Mouse (Mus musculus): Measurements from ENCODE around the gene Kcnj12. TPM values are rescaled to one million over a fixed set of nuclear protein-coding genes. Genes with fewer than 3 reads are reported as not detected.

The Kcnj12 gene
- polyA plus RNA-seq (2015; fragmentation: Nextera tagmentation; extraction: Ambion mirVana): 0.17 and 0.24 TPM in 2 replicates

- Histone ChIP-seq H3K4me2 (ENCODE audit: low read length) (peak within 1 kb of the TSS; percentile 92), H3K9ac (ENCODE audit: low read depth, low read length) (peak within 1 kb of the TSS; percentile 35), H3K27ac (no peak within 1 kb of the TSS), H3K36me3 (ENCODE audit: insufficient read depth, low read length) (no peaks in the 10 kb centered on the region), H3K4me3 (replicated peaks; ENCODE audit: low read depth, low read length) (peak within 1 kb of the TSS; percentile 50), H3K4me1 (replicated peaks; ENCODE audit: insufficient read depth, low read length) (peaks cover 6% of the 10 kb centered on the region; the same call in 1 of the 2 replicates), H3K27me3 (ENCODE audit: insufficient read depth, low read length) (peaks cover 46% of the 10 kb centered on the region), H3K9me3 (replicated peaks; ENCODE audit: low read length) (no peaks in the 10 kb centered on the region)
- no peak for DNase-seq (ENCODE audit: low spot score)
- no peak for ATAC-seq (replicated peaks; ENCODE audit: low FRiP score, low read depth)
- no peak for TF ChIP-seq CTCF (IDR thresholded peaks at IDR 0.05; ENCODE audit: low read depth)
- 1% methylated on average over 65 of the region's 81 CpGs for WGBS
Observed at GRCm38 (mm10) chr11:61022550-61023391, at the start of gene Kcnj12. Kcnj12 (plus strand) TSS chr11:61022564.

GRCm38 (mm10) chr11:60975097-60975496, 47.3 kb upstream of the Kcnj12 start:
- H3K4me2 ChIP-seq (ENCODE audit: low read length): no peak overlapping the region

GRCm38 (mm10) chr11:60976234-60976633, 46.1 kb upstream of the Kcnj12 start:
- Histone ChIP-seq H3K9ac (ENCODE audit: low read depth, low read length) (no peak overlapping the region), H3K4me3 (replicated peaks; ENCODE audit: low read depth, low read length) (no peak overlapping the region), H3K4me2 (ENCODE audit: low read length) (no peak overlapping the region), H3K36me3 (ENCODE audit: insufficient read depth, low read length) (no peaks in the 10 kb centered on the region), H3K27ac (no peak overlapping the region), H3K4me1 (replicated peaks; ENCODE audit: insufficient read depth, low read length) (no peaks in the 10 kb centered on the region), H3K27me3 (ENCODE audit: insufficient read depth, low read length) (no peaks in the 10 kb centered on the region), H3K9me3 (replicated peaks; ENCODE audit: low read length) (no peaks in the 10 kb centered on the region)
- WGBS: 88% methylated on average over 2 of the region's 2 CpGs
- ATAC-seq (replicated peaks; ENCODE audit: low FRiP score, low read depth) (no peak), DNase-seq (ENCODE audit: low spot score) (no peak)
- no peak for TF ChIP-seq CTCF (IDR thresholded peaks at IDR 0.05; ENCODE audit: low read depth)

More at GRCm38 (mm10) chr11:60975097-60975496, 47.3 kb upstream of the Kcnj12 start:
- Histone ChIP-seq H3K9me3 (replicated peaks; ENCODE audit: low read length) (no peaks in the 10 kb centered on the region), H3K4me3 (replicated peaks; ENCODE audit: low read depth, low read length) (no peak overlapping the region), H3K27ac (no peak overlapping the region), H3K4me1 (replicated peaks; ENCODE audit: insufficient read depth, low read length) (no peaks in the 10 kb centered on the region), H3K36me3 (ENCODE audit: insufficient read depth, low read length) (no peaks in the 10 kb centered on the region), H3K27me3 (ENCODE audit: insufficient read depth, low read length) (no peaks in the 10 kb centered on the region), H3K9ac (ENCODE audit: low read depth, low read length) (no peak overlapping the region)
- ATAC-seq (replicated peaks; ENCODE audit: low FRiP score, low read depth): no peak
- 70% methylated on average over 11 of the region's 11 CpGs for WGBS
- no peak for DNase-seq (ENCODE audit: low spot score)
- TF ChIP-seq CTCF (IDR thresholded peaks at IDR 0.05; ENCODE audit: low read depth): no peak

- H3K4me2 ChIP-seq (ENCODE audit: low read length): no peak overlapping the region
- whole genome bisulfite sequencing: 14% methylated on average over 8 of the region's 8 CpGs
- no peak overlapping the region for H3K4me3 ChIP-seq (replicated peaks; ENCODE audit: low read depth, low read length)
- H3K9me3 ChIP-seq (replicated peaks; ENCODE audit: low read length): no peaks in the 10 kb centered on the region
- H3K4me1 ChIP-seq (replicated peaks; ENCODE audit: insufficient read depth, low read length): no peaks in the 10 kb centered on the region
- DNase-seq (ENCODE audit: low spot score) (peak; percentile 52), ATAC-seq (replicated peaks; ENCODE audit: low FRiP score, low read depth) (no peak)
- H3K9ac ChIP-seq (ENCODE audit: low read depth, low read length): no peak overlapping the region
- H3K27me3 ChIP-seq (ENCODE audit: insufficient read depth, low read length): no peaks in the 10 kb centered on the region
- no peaks in the 10 kb centered on the region for H3K36me3 ChIP-seq (ENCODE audit: insufficient read depth, low read length)
- peak; percentile 52 for TF ChIP-seq CTCF (IDR thresholded peaks at IDR 0.05; ENCODE audit: low read depth)
- no peak overlapping the region for H3K27ac ChIP-seq
Observed at GRCm38 (mm10) chr11:60976742-60977141, 45.6 kb upstream of the Kcnj12 start.

- DNase-seq (ENCODE audit: low spot score) (no peak), ATAC-seq (replicated peaks; ENCODE audit: low FRiP score, low read depth) (peak; percentile 21; the same call in 1 of the 2 replicates)
- no peaks in the 10 kb centered on the region for H3K36me3 ChIP-seq (ENCODE audit: insufficient read depth, low read length)
- no peaks in the 10 kb centered on the region for H3K4me1 ChIP-seq (replicated peaks; ENCODE audit: insufficient read depth, low read length)
- no peak overlapping the region for H3K4me2 ChIP-seq (ENCODE audit: low read length)
- WGBS: 45% methylated on average over 3 of the region's 3 CpGs
- TF ChIP-seq CTCF (IDR thresholded peaks at IDR 0.05; ENCODE audit: low read depth): no peak
- H3K9me3 ChIP-seq (replicated peaks; ENCODE audit: low read length): no peaks in the 10 kb centered on the region
- H3K9ac ChIP-seq (ENCODE audit: low read depth, low read length): no peak overlapping the region
- H3K27me3 ChIP-seq (ENCODE audit: insufficient read depth, low read length): no peaks in the 10 kb centered on the region
- H3K27ac ChIP-seq: no peak overlapping the region
- no peak overlapping the region for H3K4me3 ChIP-seq (replicated peaks; ENCODE audit: low read depth, low read length)
Observed at GRCm38 (mm10) chr11:60977153-60977552, 45.2 kb upstream of the Kcnj12 start.

- Histone ChIP-seq H3K9ac (ENCODE audit: low read depth, low read length) (no peak overlapping the region), H3K4me2 (ENCODE audit: low read length) (no peak overlapping the region), H3K9me3 (replicated peaks; ENCODE audit: low read length) (no peaks in the 10 kb centered on the region), H3K4me1 (replicated peaks; ENCODE audit: insufficient read depth, low read length) (no peaks in the 10 kb centered on the region), H3K27ac (no peak overlapping the region), H3K36me3 (ENCODE audit: insufficient read depth, low read length) (no peaks in the 10 kb centered on the region), H3K4me3 (replicated peaks; ENCODE audit: low read depth, low read length) (no peak overlapping the region), H3K27me3 (ENCODE audit: insufficient read depth, low read length) (no peaks in the 10 kb centered on the region)
- no peak for TF ChIP-seq CTCF (IDR thresholded peaks at IDR 0.05; ENCODE audit: low read depth)
- 52% methylated on average over 2 of the region's 2 CpGs for WGBS
- DNase-seq (ENCODE audit: low spot score): no peak
- no peak for ATAC-seq (replicated peaks; ENCODE audit: low FRiP score, low read depth)
Observed at GRCm38 (mm10) chr11:60978658-60979057, 43.7 kb upstream of the Kcnj12 start.

All from kidney, postnatal 0 days (tissue).